Mouse (Mus musculus): ENCODE data around the gene Frmd4b. TPM values are rescaled to one million over a fixed set of nuclear protein-coding genes. Genes with fewer than 3 reads are reported as not detected.

The Frmd4b gene
- total RNA-seq, 2 experiments from 2014 or later = 14.9 to 15.1 TPM

- no peak for DNase-seq (ENCODE audit: low spot score in 2 of 2)
These were observed 295.2 kb downstream of the Frmd4b start for GRCm38 (mm10) chr6:97322126-97322525.

GRCm38 (mm10) chr6:97321156-97321555 is 296.2 kb downstream of the Frmd4b start:
- DNase-seq (ENCODE audit: low spot score in 2 of 2) = no peak

GRCm38 (mm10) chr6:97319081-97319480 is 298.3 kb downstream of the Frmd4b start:
- DNase-seq (ENCODE audit: low spot score in 2 of 2) = no peak

GRCm38 (mm10) chr6:97317956-97318355 is 299.4 kb downstream of the Frmd4b start:
- no peak for DNase-seq (ENCODE audit: low spot score in 2 of 2)

- DNase-seq (ENCODE audit: low spot score in 2 of 2) = no peak
These were observed 300.6 kb downstream of the Frmd4b start for GRCm38 (mm10) chr6:97316716-97317115.

DNA sequence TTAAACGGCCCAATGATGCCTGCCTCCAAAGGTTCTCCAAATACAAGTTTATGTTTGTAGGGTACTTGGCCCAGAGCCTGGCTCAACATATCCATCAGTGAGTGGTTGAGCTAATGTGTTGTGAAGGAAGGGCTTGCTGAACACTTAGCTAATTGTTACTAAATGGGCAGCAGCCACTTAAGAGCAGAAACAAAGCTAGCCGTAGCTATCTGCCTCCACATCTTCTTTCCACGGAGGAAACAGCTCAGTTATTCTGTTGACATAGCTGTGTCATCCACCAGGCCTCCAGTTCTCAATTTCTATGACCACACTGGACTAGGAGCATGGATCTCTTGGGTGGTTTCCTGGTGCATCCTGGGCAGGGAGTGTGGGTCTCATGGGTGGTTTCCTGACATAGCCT is 302.0 kb downstream of the Frmd4b start:
- no peak for DNase-seq (ENCODE audit: low spot score in 2 of 2)

DNA sequence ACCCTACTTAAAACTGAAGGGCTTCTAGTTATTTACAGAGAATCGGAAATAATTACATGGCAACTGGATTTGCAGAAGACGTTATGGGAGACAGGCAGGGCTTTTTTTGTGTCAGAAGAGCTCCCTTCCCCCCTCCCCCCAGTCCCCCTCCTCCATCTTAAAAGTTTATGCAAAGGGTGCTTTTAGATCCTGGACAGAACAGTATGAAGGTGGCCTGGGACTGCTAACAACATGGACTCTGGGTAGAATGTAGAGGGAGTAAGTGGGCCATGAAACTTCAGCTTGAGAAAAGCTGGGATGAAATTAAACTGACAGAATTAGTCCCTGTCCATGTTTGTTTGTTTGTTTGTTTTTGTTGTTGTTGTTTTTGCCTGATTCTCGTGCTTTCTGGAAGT is 304.8 kb downstream of the Frmd4b start:
- DNase-seq (ENCODE audit: low spot score in 2 of 2) = no peak

DNA sequence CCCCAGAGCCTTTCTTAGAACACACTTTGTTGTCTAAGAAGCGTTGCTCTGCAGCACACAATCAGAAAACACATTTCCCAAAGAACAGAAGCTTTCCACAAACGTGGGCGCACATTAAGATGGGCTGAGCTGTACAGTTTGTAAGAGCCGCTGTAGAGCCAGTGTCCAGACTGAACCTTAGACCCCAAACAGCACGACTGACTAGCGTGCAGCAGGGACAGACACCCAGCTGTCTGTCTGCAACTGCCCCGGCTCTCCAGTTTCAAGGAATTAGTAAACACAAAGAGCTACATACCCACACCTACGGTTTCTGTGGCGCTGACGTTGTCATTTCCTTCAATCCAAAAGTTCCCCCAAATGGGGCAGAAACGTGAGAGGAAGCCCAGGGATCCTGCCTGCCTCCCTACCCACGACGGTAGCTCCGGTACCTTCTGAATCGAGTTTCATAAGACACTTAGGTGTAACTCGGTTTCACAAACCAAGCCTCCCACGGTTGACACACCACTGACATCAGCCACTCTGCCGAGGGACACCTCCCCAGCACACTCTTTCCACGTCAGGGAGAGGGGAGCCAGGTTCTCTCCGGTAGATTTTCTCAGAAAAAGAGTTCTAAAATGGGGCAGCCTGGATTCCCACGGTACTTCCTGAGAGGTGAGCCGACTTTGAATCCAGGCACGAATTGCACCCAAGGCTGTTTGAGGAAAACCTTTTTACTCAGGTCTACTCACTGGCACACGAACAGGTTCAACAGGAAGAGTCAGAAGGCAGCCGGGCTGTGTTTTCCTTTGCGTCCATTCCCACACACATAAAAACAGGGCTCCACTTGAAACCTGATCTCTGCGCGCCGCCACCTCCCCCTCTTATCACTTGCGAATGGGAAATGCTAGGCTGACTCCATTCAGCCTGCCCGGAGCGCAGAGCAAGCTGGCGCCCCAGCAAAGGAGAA is 305.5 kb downstream of the Frmd4b start:
- DNase-seq (ENCODE audit: low spot score in 2 of 2) = no peak

DNA sequence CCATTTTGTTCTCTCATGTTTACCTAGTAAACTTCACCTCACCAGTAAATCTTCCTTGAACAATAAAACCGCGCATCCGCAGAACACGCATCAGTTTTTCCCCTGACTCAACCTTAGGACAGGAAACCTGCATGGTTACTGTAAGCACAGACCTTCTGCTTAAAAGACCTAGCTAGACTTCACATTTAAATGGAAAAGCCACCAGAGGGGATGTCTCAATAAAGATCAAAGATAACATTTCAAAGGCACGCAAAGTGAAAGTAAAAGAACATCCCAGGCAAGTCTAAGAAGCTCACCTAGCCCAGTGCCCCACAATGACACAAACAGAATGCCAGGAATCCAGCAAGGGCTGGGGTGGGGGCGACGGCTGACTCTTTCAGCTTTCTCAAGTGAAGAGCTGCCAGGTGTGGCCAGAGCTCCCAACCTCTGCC is 306.4 kb downstream of the Frmd4b start:
- no peak for DNase-seq (ENCODE audit: low spot score in 2 of 2)

DNA sequence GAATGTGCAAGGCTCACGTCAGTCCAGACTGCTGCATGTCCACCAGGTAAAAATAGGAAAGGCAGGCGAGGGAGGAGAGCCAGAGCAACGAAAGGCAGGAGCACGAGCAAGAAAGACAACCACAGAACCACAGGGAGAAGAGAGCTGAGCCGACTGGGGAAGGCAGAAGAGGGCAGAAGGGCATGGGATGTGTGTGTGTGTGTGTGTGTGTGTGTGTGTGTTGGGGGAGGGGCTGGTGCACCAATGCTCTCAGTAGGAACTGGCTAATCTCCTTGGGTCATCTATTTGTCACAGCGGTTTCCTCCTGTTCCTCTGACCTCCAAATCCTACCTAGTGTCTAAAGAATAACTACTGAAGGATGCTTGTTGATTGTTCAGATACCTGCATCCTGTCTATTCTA is 308.2 kb downstream of the Frmd4b start:
- no peak for DNase-seq (ENCODE audit: low spot score in 2 of 2)

DNA sequence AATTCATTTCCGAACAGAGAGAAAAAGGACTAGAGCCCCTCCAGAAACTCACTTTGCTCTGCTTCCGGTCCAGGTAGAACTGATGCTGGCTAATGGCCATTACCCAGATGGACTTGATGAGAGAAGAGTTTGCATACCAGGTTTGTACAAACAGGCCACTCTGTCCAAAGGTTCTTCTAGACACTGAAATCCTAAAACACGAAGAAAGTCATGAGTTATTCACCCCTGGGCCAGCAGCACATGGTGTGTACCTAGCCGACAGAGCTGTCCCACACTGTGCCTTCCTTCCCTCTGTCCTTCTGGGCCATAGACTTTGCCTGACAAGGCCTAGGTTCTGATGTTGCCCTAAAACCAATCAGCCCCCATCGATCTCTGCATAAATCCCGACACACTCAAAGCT is 308.8 kb downstream of the Frmd4b start:
- no peak for DNase-seq (ENCODE audit: low spot score in 2 of 2)

DNA sequence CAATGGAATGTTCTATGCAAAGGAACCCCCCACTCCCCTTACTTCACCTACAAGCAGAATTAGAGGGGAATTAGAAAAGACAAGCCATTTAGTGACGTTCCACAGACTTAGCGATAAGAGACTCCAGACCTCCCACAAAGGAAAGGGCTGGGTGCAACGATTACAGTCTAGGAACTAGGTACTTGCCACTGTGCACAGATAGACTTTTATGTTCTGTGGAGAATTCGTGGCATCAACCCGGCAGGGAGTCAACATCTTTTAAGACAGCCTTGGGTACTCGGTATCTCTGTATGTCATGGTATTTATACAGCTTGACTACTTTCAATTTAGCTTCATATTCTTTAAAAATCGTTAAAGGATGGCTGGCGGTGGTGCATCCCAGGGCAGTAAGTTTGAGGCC is 310.1 kb downstream of the Frmd4b start:
- no peak for DNase-seq (ENCODE audit: low spot score in 2 of 2)

DNA sequence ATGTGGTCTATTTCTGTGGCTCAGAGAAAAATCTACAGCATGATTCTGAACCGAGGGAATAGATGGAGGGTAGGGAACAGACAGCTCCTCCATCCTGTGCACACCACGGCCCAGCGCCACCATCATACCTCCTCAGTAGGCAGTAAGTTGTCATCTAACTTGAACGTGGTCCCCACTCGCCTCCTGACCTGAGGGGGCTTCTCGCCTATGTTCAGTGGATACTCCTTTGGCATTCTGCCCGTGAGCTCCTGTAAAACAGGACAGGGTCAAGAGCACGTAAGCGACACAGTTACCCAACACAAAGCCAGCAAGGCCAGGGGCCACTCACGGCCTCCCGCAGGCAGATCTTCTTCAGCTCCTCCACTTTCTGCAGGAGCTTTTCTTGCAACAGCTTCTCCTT is 311.0 kb downstream of the Frmd4b start:
- no peak for DNase-seq (ENCODE audit: low spot score in 2 of 2)

DNA sequence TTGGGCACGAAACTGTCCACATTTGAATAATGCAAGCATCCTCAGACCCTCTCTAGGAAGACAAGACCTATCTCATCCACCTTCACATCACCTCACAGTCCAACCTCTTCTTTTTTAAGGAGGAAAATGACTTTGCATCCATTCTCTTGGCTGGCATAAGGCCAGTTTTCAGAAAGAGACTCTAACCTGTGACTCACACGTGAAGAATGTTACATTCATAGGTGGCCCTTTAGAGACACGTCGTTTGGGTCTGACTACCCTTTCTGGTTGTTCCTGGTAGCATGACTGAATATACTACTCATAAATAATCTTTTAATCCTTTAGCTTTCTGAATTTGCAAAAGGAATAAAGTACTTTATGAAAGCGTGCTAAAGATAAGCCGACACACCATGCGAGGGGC is 311.9 kb downstream of the Frmd4b start:
- DNase-seq (ENCODE audit: low spot score in 2 of 2) = no peak

GRCm38 (mm10) chr6:97305010-97305409 is 312.3 kb downstream of the Frmd4b start:
- DNase-seq (ENCODE audit: low spot score in 2 of 2) = peak; percentile 16 to 17

DNA sequence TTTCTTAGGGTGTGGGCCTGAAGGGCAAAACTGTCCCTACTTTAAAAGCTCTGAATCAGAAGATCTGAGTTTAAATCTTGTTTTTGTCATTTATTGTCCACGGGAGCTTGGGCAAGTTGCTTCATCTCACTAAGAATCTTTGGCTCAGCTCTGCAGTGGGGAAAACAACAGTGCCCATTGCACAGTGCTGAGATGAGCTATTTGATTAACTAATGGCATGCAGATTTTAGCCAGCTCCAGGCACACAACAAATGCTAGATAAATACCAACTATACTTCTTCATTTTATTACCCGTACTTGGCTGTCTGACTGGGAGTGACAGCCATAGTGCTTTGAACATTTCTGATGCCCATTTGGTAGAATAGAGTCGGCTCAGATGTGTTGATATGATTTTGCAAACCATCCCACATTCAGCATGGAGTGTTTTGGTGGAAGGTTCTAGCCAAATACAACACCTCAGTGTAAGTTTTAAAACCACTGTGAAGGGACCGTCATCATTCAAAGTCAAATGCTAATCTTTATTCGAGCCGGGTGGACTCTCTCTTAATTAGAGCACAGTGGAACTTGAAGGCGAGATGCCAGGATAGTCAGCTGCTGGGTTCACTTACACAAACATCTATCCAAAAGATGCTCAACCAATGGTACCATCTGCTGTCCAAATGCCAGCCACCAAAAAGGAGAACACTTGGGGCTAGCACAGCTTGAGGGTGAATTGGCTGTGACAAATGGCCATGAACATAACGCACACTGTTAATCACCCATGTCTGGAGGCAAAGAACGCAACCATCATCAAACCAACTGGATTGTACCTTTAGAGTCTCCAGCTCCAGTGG is 313.8 kb downstream of the Frmd4b start:
- DNase-seq (ENCODE audit: low spot score in 2 of 2) = no peak

DNA sequence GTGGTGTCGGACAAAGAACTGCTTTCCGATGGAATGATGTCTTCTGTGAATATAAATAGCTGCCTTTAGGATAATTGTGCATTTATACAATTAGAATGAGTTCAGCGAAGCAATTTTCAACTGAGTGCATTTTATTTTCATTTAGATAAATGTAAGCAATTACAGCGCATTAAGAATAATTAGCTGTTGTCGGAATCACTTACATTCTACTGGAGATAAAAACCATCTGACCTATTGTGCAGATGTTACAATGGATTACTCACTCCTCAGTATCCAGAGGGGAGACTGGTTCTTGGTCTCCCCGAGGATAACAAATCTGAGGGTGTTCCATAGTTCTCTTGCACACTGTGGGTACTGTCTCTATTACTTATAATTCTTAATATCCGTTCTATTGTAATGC is 315.0 kb downstream of the Frmd4b start:
- no peak for DNase-seq (ENCODE audit: low spot score in 2 of 2)

- no peak for DNase-seq (ENCODE audit: low spot score in 2 of 2)
These were observed 316.7 kb downstream of the Frmd4b start for GRCm38 (mm10) chr6:97300659-97301058.

DNA sequence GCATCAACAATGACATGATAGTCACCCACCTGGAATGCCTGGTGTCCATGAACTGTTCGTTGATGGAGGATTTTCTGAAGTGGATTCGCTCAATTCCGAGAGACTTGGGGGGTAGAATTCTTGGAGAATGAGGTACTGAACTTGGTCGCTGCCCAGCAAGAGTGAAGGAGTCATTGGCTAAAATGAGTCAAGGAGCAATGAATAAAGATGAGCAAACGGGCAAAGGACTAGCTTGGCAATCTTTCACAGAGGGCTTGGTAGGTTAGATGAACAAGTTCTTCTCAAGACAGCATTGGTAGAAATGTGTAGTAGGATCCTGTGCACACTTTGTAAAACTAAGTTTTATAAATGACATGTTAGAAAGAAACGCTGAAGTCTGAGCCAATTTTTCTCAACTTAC is 317.2 kb downstream of the Frmd4b start:
- no peak for DNase-seq (ENCODE audit: low spot score in 2 of 2)

DNA sequence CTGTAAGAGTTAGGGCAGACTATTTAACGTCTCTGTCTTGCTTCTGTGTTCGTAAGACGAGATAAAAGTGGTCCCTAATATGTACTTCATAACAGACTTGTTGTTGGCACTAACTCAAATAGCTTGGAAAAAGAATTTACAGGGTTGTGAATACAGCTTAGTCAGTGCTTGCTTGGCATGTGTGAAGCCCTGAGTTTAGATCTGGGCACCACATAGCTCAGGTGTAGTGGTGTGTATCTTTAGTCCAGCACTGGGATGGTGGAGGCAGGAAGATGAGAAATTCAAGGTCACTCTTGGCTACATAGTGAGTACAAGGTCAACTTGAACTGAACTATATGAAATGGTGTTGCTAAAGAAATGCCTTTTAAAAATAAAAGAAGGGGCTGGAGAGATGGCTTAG is 320.2 kb downstream of the Frmd4b start:
- no peak for DNase-seq (ENCODE audit: low spot score in 2 of 2)

DNA sequence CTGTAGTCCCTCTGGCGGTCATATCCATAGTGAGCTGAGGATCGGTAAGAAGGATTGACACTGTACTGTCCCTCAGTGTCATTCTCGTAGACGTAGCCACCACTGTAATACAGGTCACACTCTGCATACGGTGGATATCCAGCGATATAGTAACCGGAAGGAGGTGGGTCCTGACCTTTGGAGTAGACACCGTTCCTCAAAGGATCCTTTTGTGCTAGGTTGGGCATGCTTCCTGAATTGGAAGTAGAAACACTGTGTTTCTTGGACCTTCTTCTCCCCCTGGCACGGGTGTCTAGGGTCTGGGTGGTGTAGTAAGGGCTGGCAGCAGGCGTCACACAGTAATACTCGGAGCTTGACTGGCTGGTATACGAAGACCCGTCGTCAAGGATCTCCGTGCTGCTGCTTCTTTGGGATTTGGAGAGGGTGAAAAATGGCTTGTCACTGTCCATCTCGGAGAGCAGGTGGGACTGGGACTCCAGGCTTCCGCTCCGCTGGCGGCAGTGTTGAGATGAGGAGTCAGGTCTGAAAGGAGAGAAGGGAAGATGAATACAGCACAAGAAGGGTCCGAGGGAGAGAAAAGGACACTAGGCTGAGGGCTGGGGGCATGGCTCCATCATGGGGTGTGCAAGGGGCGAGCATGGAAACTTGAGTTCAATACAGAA is 321.3 kb downstream of the Frmd4b start:
- DNase-seq (ENCODE audit: low spot score in 2 of 2) = no peak

- no peak for DNase-seq (ENCODE audit: low spot score in 2 of 2)
These were observed 321.9 kb downstream of the Frmd4b start for GRCm38 (mm10) chr6:97295416-97295815.

All from left cerebral cortex, adult 18-20 months (tissue).